Mouse (Mus musculus): Measurements from ENCODE around the gene Tram2. TPM values are rescaled to one million over a fixed set of nuclear protein-coding genes. Genes with fewer than 3 reads are reported as not detected.
A peak's percentile ranks its signal among the peaks of the same experiment; 100 is the strongest.

Gene Tram2
- polyA plus RNA-seq, 1 experiment from 2014 or later = 6.0 TPM

- peak; percentile 72 for ATAC-seq (ENCODE audit: low FRiP score)
- no peaks in the 10 kb centered on the region for H3K9me3 ChIP-seq (replicated peaks)
- H3K4me1 ChIP-seq = peaks cover 45% of the 10 kb centered on the region
- peak overlapping the region; percentile 72 for H3K4me2 ChIP-seq (replicated peaks)
- peak overlapping the region; percentile 64 for H3K4me3 ChIP-seq
- 1% methylated on average over 32 of the region's 36 CpGs for WGBS
- no peaks in the 10 kb centered on the region for H3K36me3 ChIP-seq
- peak overlapping the region; percentile 40; the same call in 1 of the 2 replicates for H3K27ac ChIP-seq
- H3K9ac ChIP-seq = peak overlapping the region; percentile 75
- no peaks in the 10 kb centered on the region for H3K27me3 ChIP-seq
Measured at GRCm38 (mm10) chr1:21078481-21079214, 381 bp downstream of the Tram2 start.

GRCm38 (mm10) chr1:21077619-21078018 lies 1.4 kb downstream of the Tram2 start:
- H3K27me3 ChIP-seq = no peaks in the 10 kb centered on the region
- WGBS = 81% methylated on average over 7 of the region's 7 CpGs
- peaks cover 47% of the 10 kb centered on the region for H3K4me1 ChIP-seq
- H3K27ac ChIP-seq = no peak overlapping the region
- no peaks in the 10 kb centered on the region for H3K9me3 ChIP-seq (replicated peaks)
- no peaks in the 10 kb centered on the region for H3K36me3 ChIP-seq
- no peak for ATAC-seq (ENCODE audit: low FRiP score)
- H3K4me2 ChIP-seq (replicated peaks) = peak overlapping the region; percentile 72
- peak overlapping the region; percentile 64; the same call in 1 of the 2 replicates for H3K4me3 ChIP-seq
- H3K9ac ChIP-seq = no peak overlapping the region

DNA sequence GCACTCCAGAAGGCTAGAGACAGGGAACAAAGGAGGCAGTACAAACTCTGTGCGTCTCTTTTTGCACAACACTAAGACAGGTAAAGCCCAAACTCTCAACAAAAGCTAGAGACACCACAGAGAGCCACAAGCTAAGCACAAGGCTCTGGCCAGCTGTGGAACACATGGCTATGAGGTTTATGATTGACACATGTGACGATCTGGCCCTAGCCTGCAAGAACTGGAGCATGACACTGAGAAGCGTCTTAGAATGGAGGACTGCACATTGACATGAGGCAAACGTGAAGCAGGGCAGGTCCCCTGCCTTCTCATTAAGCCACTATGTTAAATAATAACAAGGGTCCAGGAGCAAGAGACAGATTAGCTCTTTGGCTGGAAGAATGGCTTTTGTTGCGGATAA lies 1.8 kb downstream of the Tram2 start:
- Histone ChIP-seq H3K4me1 (peaks cover 47% of the 10 kb centered on the region), H3K27ac (no peak overlapping the region), H3K36me3 (no peaks in the 10 kb centered on the region), H3K27me3 (no peaks in the 10 kb centered on the region), H3K4me3 (peak overlapping the region; percentile 7; the same call in 1 of the 2 replicates), H3K9ac (0 out of 2 replicates have a peak overlapping the region, but pooled peaks have one; percentile 18), H3K9me3 (replicated peaks) (no peaks in the 10 kb centered on the region), H3K4me2 (replicated peaks) (peak overlapping the region; percentile 72)
- WGBS = 42% methylated on average over 5 of the region's 5 CpGs
- no peak for ATAC-seq (ENCODE audit: low FRiP score)

GRCm38 (mm10) chr1:21075986-21076495 lies 3.0 kb downstream of the Tram2 start:
- H3K4me1 ChIP-seq = peaks cover 47% of the 10 kb centered on the region
- 23% methylated on average over 6 of the region's 6 CpGs for WGBS
- H3K4me2 ChIP-seq (replicated peaks) = peak overlapping the region; percentile 72
- no peaks in the 10 kb centered on the region for H3K9me3 ChIP-seq (replicated peaks)
- 0 out of 2 replicates have a peak overlapping the region, but pooled peaks have one; percentile 6 for H3K4me3 ChIP-seq
- no peaks in the 10 kb centered on the region for H3K36me3 ChIP-seq
- no peak for ATAC-seq (ENCODE audit: low FRiP score)
- H3K27ac ChIP-seq = peak overlapping the region; percentile 19; the same call in 1 of the 2 replicates
- H3K27me3 ChIP-seq = no peaks in the 10 kb centered on the region
- 0 out of 2 replicates have a peak overlapping the region, but pooled peaks have one; percentile 13 for H3K9ac ChIP-seq

DNA sequence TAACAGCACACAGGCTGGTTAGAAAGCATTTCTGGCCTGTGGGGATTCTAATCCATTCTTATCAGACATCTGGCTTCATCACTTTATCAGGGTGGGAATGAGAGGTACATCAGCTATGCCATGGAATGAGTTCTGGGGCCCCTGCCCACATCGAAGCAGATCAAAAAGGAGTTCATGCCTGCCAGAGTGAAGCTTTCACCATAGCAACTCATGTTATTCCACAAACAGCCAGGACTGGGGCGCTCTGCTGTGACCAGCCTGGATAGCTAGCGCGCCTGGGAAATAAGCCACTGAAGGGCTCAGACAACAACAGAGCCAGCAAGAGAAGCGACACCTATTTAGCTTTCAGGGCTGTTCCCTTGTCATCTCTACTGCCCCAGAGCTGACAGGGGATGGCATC lies 4.8 kb downstream of the Tram2 start:
- ATAC-seq (ENCODE audit: low FRiP score) = peak; percentile 11; the same call in 1 of the 2 replicates
- Histone ChIP-seq H3K9ac (no peak overlapping the region), H3K4me3 (no peak overlapping the region), H3K9me3 (replicated peaks) (no peaks in the 10 kb centered on the region), H3K27me3 (no peaks in the 10 kb centered on the region), H3K36me3 (no peaks in the 10 kb centered on the region), H3K27ac (peak overlapping the region; percentile 73), H3K4me2 (replicated peaks) (peak overlapping the region; percentile 13; the same call in 1 of the 2 replicates), H3K4me1 (peaks cover 47% of the 10 kb centered on the region)
- WGBS = 37% methylated on average over 5 of the region's 5 CpGs

- Histone ChIP-seq H3K36me3 (no peaks in the 10 kb centered on the region), H3K27me3 (no peaks in the 10 kb centered on the region), H3K27ac (no peak overlapping the region), H3K4me2 (replicated peaks) (no peak overlapping the region), H3K4me1 (peaks cover 41% of the 10 kb centered on the region), H3K9me3 (replicated peaks) (no peaks in the 10 kb centered on the region), H3K4me3 (no peak overlapping the region), H3K9ac (no peak overlapping the region)
- WGBS = 88% methylated on average over 12 of the region's 12 CpGs
- ATAC-seq (ENCODE audit: low FRiP score) = no peak
Measured at GRCm38 (mm10) chr1:21072875-21073444, 6.1 kb downstream of the Tram2 start.

DNA sequence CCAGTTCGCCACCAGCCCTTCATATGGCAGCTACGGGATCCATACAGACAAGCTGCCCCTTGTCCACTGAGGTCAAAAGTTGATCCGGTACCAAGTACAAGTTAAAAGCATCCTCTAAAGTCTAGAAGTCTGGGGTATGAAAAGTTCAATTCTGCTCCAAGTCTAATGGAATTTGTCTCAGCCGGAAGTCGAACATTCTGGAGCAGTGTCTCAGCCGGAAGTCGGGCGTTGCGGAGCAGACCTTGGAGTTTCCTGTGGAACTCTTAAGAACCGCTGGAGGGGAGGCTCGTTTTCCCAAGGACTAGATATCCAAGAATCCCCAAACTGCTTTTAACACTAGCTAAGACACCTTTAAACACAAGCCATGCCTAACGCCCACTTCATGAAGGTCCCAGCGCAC lies 8.4 kb downstream of the Tram2 start:
- Histone ChIP-seq H3K9me3 (replicated peaks) (peaks cover 3% of the 10 kb centered on the region; the same call in 1 of the 2 replicates), H3K36me3 (0 out of 2 replicates have a peak, but pooled peaks cover 3% of the 10 kb centered on the region), H3K27ac (0 out of 2 replicates have a peak overlapping the region, but pooled peaks have one; percentile 4), H3K4me3 (no peak overlapping the region), H3K27me3 (no peaks in the 10 kb centered on the region), H3K4me2 (replicated peaks) (no peak overlapping the region), H3K9ac (no peak overlapping the region), H3K4me1 (peaks cover 22% of the 10 kb centered on the region)
- ATAC-seq (ENCODE audit: low FRiP score) = no peak
- 80% methylated on average over 13 of the region's 13 CpGs for WGBS

GRCm38 (mm10) chr1:21069830-21070522 lies 9.1 kb downstream of the Tram2 start:
- Histone ChIP-seq H3K9me3 (replicated peaks) (peaks cover 3% of the 10 kb centered on the region; the same call in 1 of the 2 replicates), H3K4me2 (replicated peaks) (no peak overlapping the region), H3K9ac (no peak overlapping the region), H3K36me3 (0 out of 2 replicates have a peak, but pooled peaks cover 3% of the 10 kb centered on the region), H3K4me3 (no peak overlapping the region), H3K4me1 (peaks cover 15% of the 10 kb centered on the region), H3K27me3 (no peaks in the 10 kb centered on the region), H3K27ac (no peak overlapping the region)
- ATAC-seq (ENCODE audit: low FRiP score) = no peak
- 80% methylated on average over 12 of the region's 12 CpGs for WGBS

GRCm38 (mm10) chr1:21068491-21068890 lies 10.5 kb downstream of the Tram2 start:
- no peak for ATAC-seq (ENCODE audit: low FRiP score)
- 83% methylated on average over 1 of the region's 1 CpGs for WGBS

DNA sequence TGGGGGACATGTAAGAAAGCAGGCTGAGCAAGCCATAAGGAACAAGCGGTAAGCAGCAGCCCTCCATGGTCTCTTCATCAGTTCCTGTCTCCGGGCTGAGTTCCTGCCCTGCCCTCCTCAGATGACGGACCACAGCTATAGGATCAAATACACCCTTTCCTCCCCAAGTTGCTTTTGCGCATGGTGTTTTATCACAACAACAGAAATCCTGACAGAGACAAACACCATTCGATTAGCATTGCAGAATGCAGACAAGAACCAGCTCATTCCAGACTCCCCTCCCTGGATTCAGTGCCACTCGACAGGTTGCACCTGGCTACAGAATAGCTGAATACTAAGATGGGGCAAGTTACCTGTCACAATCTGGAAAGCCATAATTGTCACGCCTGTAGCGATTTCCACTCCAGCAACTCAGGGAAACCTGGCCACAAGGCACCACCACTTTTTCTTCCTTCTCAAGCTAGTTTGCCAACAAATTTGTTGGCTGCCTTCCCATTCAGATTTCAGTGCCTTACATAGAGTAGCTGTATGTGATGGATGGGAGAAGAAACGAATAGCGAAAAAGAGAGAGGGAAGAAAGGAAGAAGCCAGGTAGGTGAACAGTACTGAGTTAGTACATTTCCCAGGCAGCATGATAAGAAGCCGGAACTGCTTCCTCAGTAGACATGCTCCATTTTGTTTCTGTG lies 11.3 kb downstream of the Tram2 start:
- Histone ChIP-seq H3K9ac (no peak overlapping the region), H3K4me2 (replicated peaks) (no peak overlapping the region), H3K4me1 (no peaks in the 10 kb centered on the region), H3K27me3 (no peaks in the 10 kb centered on the region), H3K36me3 (0 out of 2 replicates have a peak, but pooled peaks cover 3% of the 10 kb centered on the region), H3K4me3 (no peak overlapping the region), H3K27ac (no peak overlapping the region), H3K9me3 (replicated peaks) (peaks cover 3% of the 10 kb centered on the region; the same call in 1 of the 2 replicates)
- no peak for ATAC-seq (ENCODE audit: low FRiP score)
- WGBS = 95% methylated on average over 11 of the region's 11 CpGs

More at GRCm38 (mm10) chr1:21068491-21068890, 10.5 kb downstream of the Tram2 start:
- Histone ChIP-seq H3K27ac (no peak overlapping the region), H3K9me3 (replicated peaks) (peaks cover 3% of the 10 kb centered on the region; the same call in 1 of the 2 replicates), H3K4me2 (replicated peaks) (no peak overlapping the region), H3K4me3 (no peak overlapping the region), H3K27me3 (no peaks in the 10 kb centered on the region), H3K9ac (no peak overlapping the region), H3K4me1 (peaks cover under 1% of the 10 kb centered on the region; the same call in 1 of the 2 replicates), H3K36me3 (0 out of 2 replicates have a peak, but pooled peaks cover 3% of the 10 kb centered on the region)

DNA sequence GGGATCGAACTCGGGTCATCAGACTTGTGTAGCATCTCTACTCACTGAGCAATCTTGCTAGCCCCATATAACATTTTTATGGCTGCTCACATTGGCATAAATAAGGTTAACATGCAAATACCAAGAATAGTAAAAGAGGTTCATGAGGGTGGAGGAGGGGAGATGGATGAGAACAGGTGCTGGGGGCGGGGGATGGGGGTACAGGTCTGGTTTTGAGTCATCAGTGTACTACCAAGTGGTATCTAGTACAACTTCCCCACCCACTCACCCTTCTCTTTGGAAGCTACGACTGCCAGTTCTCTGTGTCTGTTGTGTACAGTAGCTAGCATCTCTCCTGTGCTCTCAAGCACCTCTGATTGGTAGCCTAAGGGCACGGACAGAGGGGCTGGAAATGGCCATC lies 14.9 kb downstream of the Tram2 start:
- 97% methylated on average over 5 of the region's 5 CpGs for WGBS

More for the DNA sequence above, 14.9 kb downstream of the Tram2 start:
- Histone ChIP-seq H3K4me3 (no peak overlapping the region), H3K27me3 (no peaks in the 10 kb centered on the region), H3K4me1 (no peaks in the 10 kb centered on the region), H3K4me2 (replicated peaks) (no peak overlapping the region), H3K9me3 (replicated peaks) (peaks cover 3% of the 10 kb centered on the region; the same call in 1 of the 2 replicates), H3K27ac (no peak overlapping the region), H3K36me3 (0 out of 2 replicates have a peak, but pooled peaks cover 3% of the 10 kb centered on the region), H3K9ac (no peak overlapping the region)
- ATAC-seq (ENCODE audit: low FRiP score) = no peak

Measured in hindbrain, embryonic 12.5 days (tissue).